Mouse (Mus musculus) lung, embryonic 14.5 days (tissue): Measurements from ENCODE around the gene Foxp1. TPM values are rescaled to one million over a fixed set of nuclear protein-coding genes. Genes with fewer than 3 reads are reported as not detected.
A peak's percentile ranks its signal among the peaks of the same experiment; 100 is the strongest.

Experiments
- ATAC-seq: fragments of 200-750 bp; cut with Nextera tagmentation; 2 replicates; pipeline ENCODE4 v1.8.0; 2017; ENCODE audit warnings: mild to moderate bottlenecking, moderate TSS enrichment, moderate library complexity; ENCODE audit not compliant: insufficient read depth
- DNase-seq: peaks from one replicate; pipeline ENCODE4 v3.0.0-alpha.2; 2015
- H3K27ac ChIP-seq: fragments of 300-500 bp; sonication (generic); 2 replicates; pipeline ENCODE4 v1.5.1; 2014; ENCODE audit warnings: low read depth, mild to moderate bottlenecking, moderate library complexity
- H3K27me3 ChIP-seq: fragments of 300-500 bp; sonication (generic); 2 replicates; pipeline ENCODE4 v1.6.1; 2014; ENCODE audit warnings: low read length, control low read depth; ENCODE audit not compliant: insufficient read depth
- H3K36me3 ChIP-seq: fragments of 300-500 bp; sonication (generic); 2 replicates; pipeline ENCODE4 v1.6.1; 2014; ENCODE audit warnings: control low read depth; ENCODE audit not compliant: insufficient read depth
- H3K4me1 ChIP-seq: fragments of 300-500 bp; sonication (generic); 2 replicates; pipeline ENCODE4 v1.6.1; 2014; ENCODE audit warnings: antibody characterized with exemption, control low read depth; ENCODE audit not compliant: insufficient read depth
- H3K4me2 ChIP-seq: fragments of 300-500 bp; sonication (generic); 2 replicates; pipeline ENCODE4 v1.6.1; 2014; ENCODE audit warnings: mild to moderate bottlenecking
- H3K4me3 ChIP-seq: fragments of 300-500 bp; sonication (generic); 2 replicates; pipeline ENCODE4 v1.5.1; 2014; ENCODE audit warnings: low read depth, low read length
- H3K9ac ChIP-seq: fragments of 300-500 bp; sonication (generic); 2 replicates; pipeline ENCODE4 v1.6.1; 2014
- H3K9me3 ChIP-seq: fragments of 300-500 bp; sonication (generic); 2 replicates; pipeline ENCODE4 v1.6.1; 2016; ENCODE audit warnings: low read depth, low read length, control low read depth
- CTCF ChIP-seq: IDR thresholded peaks from 2 replicates; pipeline ENCODE4 v1.5.1; 2016; ENCODE audit warnings: antibody characterized with exemption, low read depth
- whole genome bisulfite sequencing: fragments of 180-500 bp; shearing (Covaris S2); extraction: QIAGEN DNeasy Blood & Tissue Kit; methylation state at CpG from one replicate; pipeline ENCODE4 v1.1.7; 2014; 5-methylcytosine and 5-hydroxymethylcytosine counted together
- polyA plus RNA-seq: library from polyadenylated mRNA; unstranded; fragments of >200 nt; fragmentation: Nextera tagmentation; extraction: Ambion mirVana; gene quantifications from 2 replicates; pipeline ENCODE4 v1.2.1, GENCODE M21; 2014

Gene Foxp1
- polyA plus RNA-seq, 1 experiment from 2014 or later: 111 TPM

DNA sequence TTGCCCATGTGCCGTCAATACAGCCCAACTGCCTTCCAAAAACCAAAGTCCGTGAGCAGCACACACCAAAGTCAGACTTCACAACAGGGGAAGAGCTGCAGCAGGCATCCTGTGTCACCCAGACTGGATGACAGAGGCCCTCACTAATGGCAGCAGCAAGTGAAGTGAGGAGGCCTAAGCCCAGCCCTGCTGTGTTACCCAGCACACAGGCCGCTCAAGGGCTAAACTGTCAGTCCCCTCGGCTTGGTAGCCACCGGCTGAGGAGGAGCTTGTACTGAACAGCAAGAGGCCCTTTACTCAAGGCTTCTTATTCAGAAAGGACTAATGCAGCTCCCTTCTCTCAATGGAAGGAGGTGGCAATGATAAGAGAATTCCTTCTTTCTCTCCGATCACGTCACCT is 336.0 kb downstream of the Foxp1 start:
- peaks cover 4% of the 10 kb centered on the region; the same call in 1 of the 2 replicates for H3K4me1 ChIP-seq
- peak; percentile 9 for DNase-seq
- H3K27ac ChIP-seq: no peak overlapping the region
- H3K9ac ChIP-seq: no peak overlapping the region
- H3K4me3 ChIP-seq: no peak overlapping the region
- no peaks in the 10 kb centered on the region for H3K36me3 ChIP-seq
- WGBS: 51% methylated on average over 7 of the region's 7 CpGs
- no peak overlapping the region for H3K4me2 ChIP-seq
- no peak for TF ChIP-seq CTCF
- H3K27me3 ChIP-seq: no peaks in the 10 kb centered on the region
- no peaks in the 10 kb centered on the region for H3K9me3 ChIP-seq
- ATAC-seq: no peak

DNA sequence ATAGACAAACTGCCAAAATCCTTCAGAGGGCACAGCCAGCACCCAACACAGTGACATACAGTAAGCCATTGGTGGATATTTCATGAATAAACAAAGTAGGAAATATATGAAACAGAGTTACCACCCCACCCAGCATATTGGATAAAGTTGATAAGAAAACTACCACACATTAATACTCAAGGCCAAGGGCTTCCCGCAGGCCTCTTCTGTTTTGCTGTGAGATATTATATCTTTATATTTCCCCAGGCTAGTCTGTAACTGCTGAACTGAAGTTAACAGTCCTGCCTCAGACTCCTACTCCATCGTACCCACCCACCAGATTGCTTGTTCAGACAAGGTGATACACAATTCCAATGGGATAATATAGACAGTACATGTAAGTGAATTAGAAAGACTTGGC is 336.7 kb downstream of the Foxp1 start:
- DNase-seq (no peak), ATAC-seq (no peak)
- no peak overlapping the region for H3K27ac ChIP-seq
- no peak for TF ChIP-seq CTCF
- no peaks in the 10 kb centered on the region for H3K27me3 ChIP-seq
- no peak overlapping the region for H3K9ac ChIP-seq
- no peaks in the 10 kb centered on the region for H3K36me3 ChIP-seq
- 77% methylated on average over 2 of the region's 2 CpGs for WGBS
- H3K4me2 ChIP-seq: no peak overlapping the region
- H3K4me3 ChIP-seq: no peak overlapping the region
- H3K4me1 ChIP-seq: 0 out of 2 replicates have a peak, but pooled peaks cover 2% of the 10 kb centered on the region
- no peaks in the 10 kb centered on the region for H3K9me3 ChIP-seq

DNA sequence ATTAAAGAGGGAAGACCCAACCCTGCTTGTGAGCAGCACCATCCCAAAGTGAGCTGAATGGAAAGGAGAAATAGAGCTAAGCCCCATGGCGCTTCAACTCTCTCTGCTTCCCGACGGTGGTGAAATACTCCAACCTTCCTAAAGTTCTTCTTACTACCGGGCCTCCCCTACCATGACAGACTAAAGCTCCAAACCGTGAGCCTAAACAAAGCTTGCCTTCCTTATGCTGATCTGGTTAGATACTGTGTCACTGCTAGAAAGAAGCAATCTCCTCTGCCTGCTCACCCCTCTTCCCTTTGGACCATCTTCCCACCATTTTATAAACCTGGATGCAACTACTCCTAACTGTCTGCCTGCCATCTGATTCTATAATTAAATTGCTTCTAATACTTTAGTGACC is 338.5 kb downstream of the Foxp1 start:
- ATAC-seq (no peak), DNase-seq (no peak)
- Histone ChIP-seq H3K27ac (no peak overlapping the region), H3K9me3 (no peaks in the 10 kb centered on the region), H3K36me3 (no peaks in the 10 kb centered on the region), H3K9ac (no peak overlapping the region), H3K4me1 (0 out of 2 replicates have a peak, but pooled peaks cover 2% of the 10 kb centered on the region), H3K4me2 (no peak overlapping the region), H3K27me3 (no peaks in the 10 kb centered on the region), H3K4me3 (no peak overlapping the region)
- TF ChIP-seq CTCF: no peak
- 79% methylated on average over 5 of the region's 5 CpGs for WGBS

DNA sequence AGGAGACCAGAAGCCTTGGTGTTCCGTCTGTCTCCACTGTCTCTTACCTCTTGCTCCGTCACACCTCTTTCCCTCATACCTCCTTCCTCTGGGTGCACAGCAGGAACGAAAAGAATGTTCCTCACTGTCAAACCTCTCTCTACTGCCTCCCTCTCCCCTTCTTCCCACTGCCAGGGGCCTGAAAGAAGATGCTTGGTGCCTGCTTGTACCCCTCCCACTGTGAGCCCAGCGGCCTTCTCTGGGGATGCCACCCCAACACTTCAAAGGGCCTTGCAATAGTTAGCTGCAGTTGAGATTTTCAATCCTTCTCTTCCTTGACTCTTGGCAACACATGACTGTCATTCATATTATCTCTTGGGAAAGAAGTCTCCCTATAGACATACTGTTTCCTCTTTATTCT is 339.7 kb downstream of the Foxp1 start:
- Histone ChIP-seq H3K9me3 (no peaks in the 10 kb centered on the region), H3K4me3 (no peak overlapping the region), H3K4me1 (no peaks in the 10 kb centered on the region), H3K4me2 (no peak overlapping the region), H3K9ac (no peak overlapping the region), H3K27me3 (no peaks in the 10 kb centered on the region), H3K27ac (no peak overlapping the region), H3K36me3 (no peaks in the 10 kb centered on the region)
- 62% methylated on average over 4 of the region's 4 CpGs for WGBS
- ATAC-seq (no peak), DNase-seq (no peak)
- TF ChIP-seq CTCF: no peak

DNA sequence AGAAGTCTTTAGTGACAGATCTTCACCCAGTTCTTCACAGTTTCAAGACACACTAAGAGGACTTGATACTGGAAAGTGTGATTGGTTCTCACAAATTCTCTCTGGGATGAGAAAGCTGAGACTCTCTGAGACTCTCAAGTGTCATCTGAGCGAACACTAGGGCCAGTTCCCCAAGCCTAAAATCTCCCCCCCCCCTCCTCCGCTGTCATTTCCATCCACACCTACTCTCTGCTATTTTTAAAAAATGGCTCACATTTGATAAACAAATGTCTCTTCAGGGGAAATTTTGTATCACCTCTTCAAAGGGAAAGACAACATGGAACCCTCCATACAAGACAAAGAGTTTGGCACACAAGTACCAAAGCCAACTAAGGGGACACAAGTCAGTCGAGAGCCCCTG is 346.3 kb downstream of the Foxp1 start:
- 71% methylated on average over 3 of the region's 3 CpGs for WGBS
- no peak overlapping the region for H3K9ac ChIP-seq
- H3K4me1 ChIP-seq: peaks cover 26% of the 10 kb centered on the region
- no peaks in the 10 kb centered on the region for H3K27me3 ChIP-seq
- no peaks in the 10 kb centered on the region for H3K36me3 ChIP-seq
- ATAC-seq (no peak), DNase-seq (no peak)
- H3K9me3 ChIP-seq: no peaks in the 10 kb centered on the region
- no peak overlapping the region for H3K4me2 ChIP-seq
- no peak overlapping the region for H3K4me3 ChIP-seq
- TF ChIP-seq CTCF: no peak
- H3K27ac ChIP-seq: no peak overlapping the region

DNA sequence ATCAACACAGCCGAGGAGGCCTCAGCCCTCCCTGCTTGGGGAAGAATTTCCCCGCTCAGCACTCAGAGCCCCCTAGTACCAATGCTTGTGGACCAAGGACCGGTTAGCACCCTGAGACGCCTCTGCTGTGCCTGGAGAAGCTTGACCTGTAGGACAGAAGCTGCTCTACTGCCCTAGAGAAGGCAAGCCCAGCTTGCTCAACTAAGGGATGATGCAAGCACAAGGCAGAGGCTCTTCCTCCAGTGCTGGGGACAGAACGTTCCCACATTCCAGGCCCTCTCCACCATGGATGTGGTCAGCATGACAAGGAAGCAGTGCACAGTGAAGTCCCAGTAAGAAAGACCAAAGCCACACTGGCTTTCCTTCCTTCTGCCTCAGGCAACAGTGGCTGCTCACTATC is 347.1 kb downstream of the Foxp1 start:
- no peak overlapping the region for H3K4me3 ChIP-seq
- no peak for ATAC-seq
- no peak overlapping the region for H3K4me2 ChIP-seq
- no peaks in the 10 kb centered on the region for H3K9me3 ChIP-seq
- H3K36me3 ChIP-seq: no peaks in the 10 kb centered on the region
- no peak for DNase-seq
- no peak for TF ChIP-seq CTCF
- 41% methylated on average over 5 of the region's 5 CpGs for WGBS
- H3K27ac ChIP-seq: peak overlapping the region; percentile 38
- no peak overlapping the region for H3K9ac ChIP-seq
- no peaks in the 10 kb centered on the region for H3K27me3 ChIP-seq
- H3K4me1 ChIP-seq: peaks cover 26% of the 10 kb centered on the region

DNA sequence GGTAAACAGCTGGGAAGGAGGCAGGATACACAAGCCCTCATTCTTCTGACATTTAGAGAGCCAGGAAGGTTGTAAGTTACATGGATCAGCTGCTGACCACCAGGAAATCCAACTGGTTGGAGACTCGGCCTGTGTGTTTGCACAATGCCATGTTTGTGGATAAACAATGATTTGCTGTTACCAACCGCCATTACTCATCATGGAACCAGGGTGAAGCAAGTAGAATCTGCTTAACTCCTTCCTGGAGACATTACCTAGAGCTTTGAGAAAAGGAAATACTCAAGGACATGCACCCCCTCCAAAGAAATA is 348.7 kb downstream of the Foxp1 start:
- DNase-seq (peak; percentile 61), ATAC-seq (peak; percentile 41; the same call in 1 of the 2 replicates)
- H3K27ac ChIP-seq: peak overlapping the region; percentile 71
- TF ChIP-seq CTCF: no peak
- H3K4me3 ChIP-seq: no peak overlapping the region
- 13% methylated on average over 2 of the region's 2 CpGs for WGBS
- no peaks in the 10 kb centered on the region for H3K27me3 ChIP-seq
- peaks cover 31% of the 10 kb centered on the region for H3K4me1 ChIP-seq
- no peaks in the 10 kb centered on the region for H3K9me3 ChIP-seq
- H3K36me3 ChIP-seq: no peaks in the 10 kb centered on the region
- no peak overlapping the region for H3K9ac ChIP-seq
- peak overlapping the region; percentile 47 for H3K4me2 ChIP-seq
